Mouse (Mus musculus) CH12.LX (cell line): ENCODE measurements around the gene Cds1.

ENCODE experiments used
- CHD1 ChIP-seq: IDR thresholded peaks from 2 replicates; pipeline ENCODE4 v1.6.1; 2012; ENCODE audit warnings: low read depth, low read length, improper control_type of control experiment, inconsistent platforms
- CTCF ChIP-seq, 2 experiments: IDR thresholded peaks in 1 of 2; conservative IDR thresholded peaks in 1 of 2; 2 replicates each; pipeline ENCODE4 v1.5.1; 2011 to 2012; ENCODE audit warnings: low read depth in 2 of 2, low read length in 2 of 2, improper control_type of control experiment in 1 of 2, inconsistent platforms in 1 of 2, mild to moderate bottlenecking in 1 of 2, moderate library complexity in 1 of 2
- E2F4 ChIP-seq: IDR thresholded peaks from 2 replicates; pipeline ENCODE4 v1.6.1; 2011; ENCODE audit warnings: low read depth, low read length, improper control_type of control experiment; ENCODE audit not compliant: insufficient replicate concordance
- ELF1 ChIP-seq: IDR thresholded peaks from 2 replicates; pipeline ENCODE4 v1.6.1; 2014; ENCODE audit warnings: low read depth, mild to moderate bottlenecking, inconsistent platforms, low read length, improper control_type of control experiment
- NRF1 ChIP-seq: IDR thresholded peaks from 2 replicates; pipeline ENCODE4 v1.6.1; 2014; ENCODE audit warnings: low read depth, mild to moderate bottlenecking, inconsistent platforms, low read length, improper control_type of control experiment, moderate library complexity
- POLR2A ChIP-seq: IDR thresholded peaks from 2 replicates; pipeline ENCODE4 v1.6.1; 2011; ENCODE audit warnings: low read depth, mild to moderate bottlenecking, improper control_type of control experiment, low read length
- POLR2AphosphoS2 ChIP-seq: IDR thresholded peaks from 2 replicates; pipeline ENCODE4 v1.6.1; 2011; ENCODE audit warnings: low read depth, low read length, improper control_type of control experiment
- RCOR1 ChIP-seq: conservative IDR thresholded peaks from 2 replicates; pipeline ENCODE4 v1.6.1; 2012; ENCODE audit warnings: low read depth, mild to moderate bottlenecking, inconsistent platforms, low read length, improper control_type of control experiment
- ZKSCAN1 ChIP-seq: IDR thresholded peaks from 2 replicates; pipeline ENCODE4 v1.6.1; 2012; ENCODE audit warnings: low read depth, inconsistent platforms, low read length, improper control_type of control experiment, borderline replicate concordance
- ZNF384 ChIP-seq: IDR thresholded peaks from 2 replicates; pipeline ENCODE4 v1.6.1; 2012; ENCODE audit warnings: low read depth, low read length, improper control_type of control experiment, inconsistent platforms

- TF ChIP-seq E2F4 (no peak), POLR2AphosphoS2 (no peak), CTCF (conservative IDR thresholded peaks at IDR 0.05 in 1 of 2, IDR thresholded peaks at IDR 0.05 in 1 of 2; ENCODE audit: low read depth in 2 of 2, low read length in 2 of 2) (no peak), POLR2A (no peak), ZKSCAN1 (no peak), NRF1 (no peak), ZNF384 (no peak), RCOR1 (no peak), CHD1 (no peak), ELF1 (no peak)
Observed at GRCm38 (mm10) chr5:101776528-101776927, 11.6 kb downstream of the Cds1 start.
